8 mouse cellular contexts compared by ENCODE assay signal in the genomic region with DNA sequence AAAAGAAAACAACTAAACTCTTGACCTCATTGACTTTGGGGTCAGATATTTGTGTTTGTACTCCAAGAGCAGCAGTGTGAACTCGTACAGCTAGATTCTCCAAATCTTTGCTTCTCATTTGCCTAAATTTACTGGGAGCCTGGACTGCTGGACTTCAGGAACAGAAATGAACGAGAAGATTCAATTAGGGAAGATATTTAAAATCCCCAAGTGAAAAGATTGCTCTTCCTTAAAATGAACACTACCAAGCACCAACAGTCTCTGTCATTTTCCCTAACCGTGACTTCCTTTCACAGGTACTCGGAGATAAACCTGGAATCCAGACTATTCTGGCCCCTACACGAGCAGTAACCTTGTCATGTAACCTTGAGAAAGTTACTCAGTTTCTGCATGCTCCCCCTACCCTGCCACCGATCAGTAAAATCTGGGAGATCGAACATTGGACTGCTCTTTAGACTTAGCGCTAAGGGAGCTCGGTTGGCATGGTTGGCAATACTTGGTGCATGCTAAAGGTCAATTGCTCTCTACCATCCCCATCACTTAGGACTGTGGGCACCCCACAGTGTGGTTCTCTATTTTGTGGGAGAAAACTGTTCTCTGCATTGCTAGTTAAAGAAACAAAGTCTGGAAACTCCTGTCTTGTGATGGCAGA. TPM values are rescaled to one million over a fixed set of nuclear protein-coding genes. Genes with fewer than 3 reads are reported as not detected.
DNase-seq lines count a peak whose midpoint lies in the region; ATAC-seq and TF ChIP-seq lines count a peak whose summit lies in the region.

No protein-coding gene starts in this region.

- H3K4me2 ChIP-seq in lung, embryonic 14.5 days, result peak overlapping the region; percentile 90
- H3K4me2 ChIP-seq in hindbrain, embryonic 16.5 days (ENCODE audit: low read length), result peak overlapping the region; percentile 97

- no peak for DNase-seq in lung, embryonic 14.5 days
- DNase-seq in lung, postnatal 36 days, result no peak
- no peak for DNase-seq in T-cell, adult 2 months (ENCODE audit: low spot score)
- no peak for DNase-seq in lung, postnatal 10 days

- H3K4me3 ChIP-seq in lung, embryonic 14.5 days (ENCODE audit: low read depth, low read length), result peak overlapping the region; percentile 88
- H3K4me3 ChIP-seq in hindbrain, embryonic 16.5 days (ENCODE audit: low read length), result peak overlapping the region; percentile 92
- H3K4me3 ChIP-seq in macrophage (ENCODE audit: inconsistent target), result peak overlapping the region; percentile 62

- H3K27ac ChIP-seq in lung, embryonic 14.5 days (ENCODE audit: low read depth), result peak overlapping the region; percentile 72; the same call in 1 of the 2 replicates
- H3K27ac ChIP-seq in hindbrain, embryonic 16.5 days (ENCODE audit: low read depth, low read length), result no peak overlapping the region
- H3K27ac ChIP-seq in macrophage, result peak overlapping the region; percentile 52

- peak overlapping the region; percentile 62 for H3K9ac ChIP-seq in lung, embryonic 14.5 days
- peak overlapping the region; percentile 68; the same call in 1 of the 2 replicates for H3K9ac ChIP-seq in hindbrain, embryonic 16.5 days (ENCODE audit: low read depth, low read length)

- ATAC-seq in lung, embryonic 14.5 days (ENCODE audit: insufficient read depth), result no peak
- peak; percentile 7 for ATAC-seq in common myeloid progenitor, adult 5-6 weeks (replicated peaks; ENCODE audit: low read depth, poor library complexity, severe bottlenecking)
- ATAC-seq in hindbrain, embryonic 16.5 days, result no peak
- no peak for ATAC-seq in megakaryocyte progenitor cell, adult 5-6 weeks (replicated peaks; ENCODE audit: poor library complexity)

- no peaks in the 10 kb centered on the region for H3K9me3 ChIP-seq in lung, embryonic 14.5 days (ENCODE audit: low read depth, low read length)
- H3K9me3 ChIP-seq in hindbrain, embryonic 16.5 days (ENCODE audit: control insufficient read depth, low read length), result no peaks in the 10 kb centered on the region

- no peaks in the 10 kb centered on the region for H3K36me3 ChIP-seq in lung, embryonic 14.5 days (ENCODE audit: insufficient read depth)
- no peaks in the 10 kb centered on the region for H3K36me3 ChIP-seq in hindbrain, embryonic 16.5 days (ENCODE audit: control insufficient read depth, insufficient read depth, low read length)
- H3K36me3 ChIP-seq in macrophage (ENCODE audit: inconsistent target), result no peaks in the 10 kb centered on the region

- H3K27me3 ChIP-seq in lung, embryonic 14.5 days (ENCODE audit: insufficient read depth, low read length), result no peaks in the 10 kb centered on the region
- no peaks in the 10 kb centered on the region for H3K27me3 ChIP-seq in hindbrain, embryonic 16.5 days (replicated peaks; ENCODE audit: control insufficient read depth, insufficient read depth, low read length)

- WGBS in lung, embryonic 14.5 days, result 20% methylated on average over 9 of the region's 9 CpGs
- 35% methylated on average over 9 of the region's 9 CpGs for WGBS in hindbrain, embryonic 16.5 days
- WGBS in macrophage (ENCODE audit: missing documents), result 33% methylated on average over 9 of the region's 9 CpGs

- H3K79me2 ChIP-seq in macrophage (ENCODE audit: inconsistent target), result no peaks in the 10 kb centered on the region

- TF ChIP-seq CTCF in lung, embryonic 14.5 days (IDR thresholded peaks at IDR 0.05; ENCODE audit: low read depth), result no peak

- no peaks in the 10 kb centered on the region; the same call in 1 of the 2 replicates for H3K4me1 ChIP-seq in lung, embryonic 14.5 days (ENCODE audit: insufficient read depth)
- H3K4me1 ChIP-seq in hindbrain, embryonic 16.5 days (ENCODE audit: control insufficient read depth, insufficient read depth, low read depth, low read length), result peaks cover 28% of the 10 kb centered on the region

RNA-seq across cellular contexts. Expression of a gene that starts 0.6 kb away (rescaled TPM):
- polyA plus RNA-seq in lung, embryonic 14.5 days (2014; fragmentation: Nextera tagmentation; extraction: Ambion mirVana), result 6.8 and 8.4 TPM in 2 replicates
- total RNA-seq in common myeloid progenitor, adult 5-6 weeks (2017), result 2.9 and 4.6 TPM in 2 replicates
- 4.5 and 4.6 TPM in 2 replicates for polyA plus RNA-seq in hindbrain, embryonic 16.5 days (2015; fragmentation: Nextera tagmentation; extraction: Ambion mirVana)
- 10 to 100 TPM; 24.5 to 85.4 (median 50.8) TPM for total RNA-seq in macrophage (2018; cell fraction: chromatin; rRNA removed)
- 10 to 100 TPM in 19 of 26 experiments, 1 to 10 TPM in 7; 7.4 to 27.8 (median 11.9) TPM for total RNA-seq in macrophage (2018; cell fraction: cytosol; rRNA removed)
- 10 to 100 TPM; 21.8 to 90.2 (median 33.1) TPM for total RNA-seq in macrophage (2018; cell fraction: nucleus; rRNA removed)
- polyA plus RNA-seq in macrophage (2018), result 8.3 to 14.0 TPM (median 12.2 TPM) in 3 replicates
- total RNA-seq in megakaryocyte progenitor cell, adult 5-6 weeks (2015), result 8.4 and 9.8 TPM in 2 replicates
- total RNA-seq in megakaryocyte progenitor cell, adult 5-6 weeks (2017), result 4.7 and 7.8 TPM in 2 replicates

RNA-seq across cellular contexts. Expression of a gene that starts 47.9 kb away (rescaled TPM):
- polyA plus RNA-seq in lung, embryonic 14.5 days (2014; fragmentation: Nextera tagmentation; extraction: Ambion mirVana), result 2.0 and 2.6 TPM in 2 replicates
- 1.5 TPM in 2 replicates for total RNA-seq in common myeloid progenitor, adult 5-6 weeks (2017)
- polyA plus RNA-seq in hindbrain, embryonic 16.5 days (2015; fragmentation: Nextera tagmentation; extraction: Ambion mirVana), result 0.21 and 0.27 TPM in 2 replicates
- total RNA-seq in macrophage (2018; cell fraction: chromatin; rRNA removed), result 10 to 100 TPM in 5 of 26 experiments, 1 to 10 TPM in 21; 3.1 to 16.1 (median 5.3) TPM
- 10 to 100 TPM in 6 of 26 experiments, 1 to 10 TPM in 20; 3.6 to 20.8 (median 7.0) TPM for total RNA-seq in macrophage (2018; cell fraction: cytosol; rRNA removed)
- total RNA-seq in macrophage (2018; cell fraction: nucleus; rRNA removed), result 10 to 100 TPM in 20 of 26 experiments, 1 to 10 TPM in 6; 8.1 to 32.1 (median 12.2) TPM
- polyA plus RNA-seq in macrophage (2018), result 2.5 to 4.4 TPM (median 3.1 TPM) in 3 replicates
- 0.89 and 1.6 TPM in 2 replicates for total RNA-seq in megakaryocyte progenitor cell, adult 5-6 weeks (2015)
- total RNA-seq in megakaryocyte progenitor cell, adult 5-6 weeks (2017), result 1.0 and 1.7 TPM in 2 replicates
